Mouse (Mus musculus) retina, embryonic 14.5 days (tissue): ENCODE results near the gene Rars2.
A peak's percentile ranks its signal among the peaks of the same experiment; 100 is the strongest.

Experiments used
- DNase-seq: peaks from one replicate; pipeline ENCODE4 v3.0.0-alpha.2; 2015; ENCODE audit warnings: low spot score

Gene Rars2

DNA sequence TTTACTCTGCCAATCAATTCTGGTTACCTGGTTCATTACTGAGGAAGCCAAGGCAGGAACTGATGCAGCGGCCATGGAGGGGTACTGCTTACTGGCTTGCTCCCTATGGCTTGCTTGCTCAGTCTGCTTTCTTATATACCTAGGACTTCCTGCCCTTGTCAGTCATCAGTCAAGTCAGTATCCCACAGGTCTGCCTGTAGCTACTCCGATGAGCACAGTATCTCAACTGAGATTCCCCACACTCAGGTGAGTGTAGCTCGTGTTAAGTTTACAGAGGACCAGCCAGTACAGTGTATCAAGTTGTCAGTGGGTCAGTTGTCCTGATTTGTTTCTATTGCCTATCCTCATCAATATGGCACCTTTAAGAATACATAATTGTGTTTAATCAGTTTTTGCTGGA is 26.0 kb downstream of the Rars2 start:
- no peak for DNase-seq

DNA sequence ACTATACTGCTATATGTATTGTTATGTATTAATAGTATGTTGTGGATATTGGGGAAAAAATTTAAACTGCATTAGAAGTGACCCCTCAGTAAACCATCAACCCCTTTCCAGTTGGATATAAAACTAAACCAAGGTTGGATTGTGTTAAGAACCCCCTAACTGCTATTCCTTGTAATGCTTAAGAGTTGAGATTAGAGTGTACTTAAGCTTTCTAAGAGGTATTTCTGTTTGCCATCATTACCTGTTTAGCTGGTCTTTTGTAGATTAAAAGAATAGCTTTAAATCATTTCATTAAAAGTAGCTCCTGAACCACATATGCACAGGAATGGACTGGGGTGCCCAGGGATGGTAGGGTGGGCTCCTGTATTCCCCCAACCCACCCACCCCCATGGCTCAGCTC is 30.0 kb downstream of the Rars2 start:
- DNase-seq, result no peak

DNA sequence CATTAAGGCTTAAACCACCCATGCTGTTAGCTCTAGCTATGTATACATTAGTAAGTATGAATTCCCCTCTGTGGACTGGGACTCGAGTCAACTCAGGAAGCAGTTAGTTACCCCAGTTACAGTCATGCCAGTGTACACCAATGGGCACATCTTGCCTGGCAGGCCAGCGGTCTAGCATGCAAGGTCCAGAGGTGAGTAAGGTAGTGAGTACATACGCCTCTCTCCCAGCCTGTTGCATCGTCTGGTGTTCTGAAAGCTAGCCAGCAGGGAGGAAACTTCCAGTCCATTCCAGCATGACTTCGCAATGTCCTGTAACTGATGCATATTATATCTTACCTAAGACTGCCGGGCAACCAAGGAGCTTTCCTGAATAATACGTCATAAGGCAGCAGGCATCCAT is 38.4 kb downstream of the Rars2 start:
- DNase-seq, result no peak

DNA sequence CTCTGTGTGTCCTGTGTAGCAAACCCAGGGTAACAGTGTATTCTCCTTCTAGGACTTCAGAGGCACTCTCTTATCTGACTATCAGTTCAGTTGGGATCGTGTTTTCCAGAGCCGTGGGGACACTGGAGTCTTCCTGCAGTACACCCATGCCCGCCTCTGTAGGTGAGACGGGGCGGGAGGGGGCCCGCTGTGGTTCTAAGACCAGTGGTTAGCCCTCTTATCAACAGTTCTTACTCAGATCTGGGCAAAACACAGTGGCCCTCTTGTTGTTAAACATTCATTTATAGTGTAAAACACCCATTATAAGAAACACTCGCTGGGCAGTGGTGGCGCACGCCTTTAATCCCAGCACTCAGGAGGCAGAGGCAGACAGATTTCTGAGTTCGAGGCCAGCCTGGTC is 41.3 kb downstream of the Rars2 start:
- no peak for DNase-seq

DNA sequence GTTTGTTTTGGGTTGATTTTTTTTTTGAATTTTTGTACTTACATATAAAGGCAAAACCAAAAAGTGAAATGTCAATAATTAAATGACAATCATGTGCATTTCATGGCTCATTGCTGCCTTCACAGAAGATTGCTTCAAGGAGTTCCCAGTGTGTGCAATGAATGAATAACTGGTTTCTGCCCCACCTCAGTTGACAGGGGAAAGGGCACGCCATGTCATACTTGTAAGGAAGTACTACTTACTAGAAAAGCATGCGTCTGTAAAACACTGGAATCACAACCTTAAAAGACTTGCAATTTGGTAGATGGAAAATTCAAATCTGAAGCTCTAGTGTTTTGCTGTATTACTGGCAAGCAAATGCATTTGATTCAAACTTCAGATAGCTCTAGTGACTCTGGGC is 44.3 kb downstream of the Rars2 start:
- DNase-seq, result no peak

DNA sequence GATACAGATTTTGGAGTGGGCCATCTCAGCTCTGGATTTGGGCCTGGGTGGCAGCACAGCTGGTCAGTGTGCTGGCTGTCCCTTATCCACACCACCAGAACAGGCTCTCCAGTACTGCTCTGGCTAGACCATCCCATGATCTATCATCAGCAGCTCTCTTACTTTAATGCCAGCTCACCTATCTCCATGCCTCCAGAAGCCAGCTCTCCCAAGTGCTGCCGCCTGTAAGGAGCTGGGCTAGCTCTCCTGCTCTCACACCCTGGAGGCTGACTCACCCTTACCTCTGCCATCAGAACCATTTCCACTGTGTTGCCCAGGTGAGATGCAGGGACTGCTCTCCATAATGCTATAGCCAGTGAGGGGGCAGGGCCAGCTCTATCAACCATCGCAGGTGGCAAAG is 46.8 kb downstream of the Rars2 start:
- no peak for DNase-seq

DNA sequence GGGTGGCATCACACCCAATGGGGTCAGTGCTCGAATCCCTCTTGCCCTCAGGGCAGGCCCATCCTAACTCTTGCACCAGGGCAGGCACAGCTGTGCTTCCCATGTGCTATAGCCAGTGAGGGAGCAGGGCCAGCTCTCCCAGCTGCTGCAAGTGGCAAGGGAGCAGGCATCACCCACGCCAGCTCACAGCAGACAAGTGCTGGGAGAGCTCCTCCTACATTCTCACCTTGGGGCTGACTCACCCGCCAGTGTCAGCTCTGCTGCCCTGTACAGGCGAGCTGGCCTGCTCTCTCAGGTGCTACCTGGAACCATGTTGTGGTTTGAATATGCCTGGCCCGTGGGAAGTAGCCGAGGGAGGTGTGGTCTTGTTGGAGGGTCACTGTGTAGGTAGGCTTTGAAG is 47.2 kb downstream of the Rars2 start:
- DNase-seq, result no peak

DNA sequence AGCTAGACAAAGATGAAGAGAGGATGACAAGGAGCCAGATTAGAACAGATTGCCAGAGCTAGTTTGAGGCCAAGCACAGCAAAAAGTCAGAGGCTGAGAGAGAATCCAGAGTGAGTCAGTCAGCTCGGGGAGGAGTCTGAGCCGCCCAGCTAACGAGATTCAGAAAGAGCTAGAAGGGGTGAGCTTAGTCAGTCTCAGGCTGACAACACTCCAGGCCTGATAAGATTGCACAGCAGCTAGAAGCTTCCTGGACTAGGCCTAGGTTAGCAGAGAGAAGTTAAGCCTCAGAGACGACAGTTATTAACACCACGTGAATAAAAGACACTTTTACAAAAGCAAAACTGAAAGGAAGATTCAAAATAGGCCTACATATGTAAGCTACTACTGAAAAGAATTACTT is 53.2 kb downstream of the Rars2 start:
- DNase-seq, result no peak

DNA sequence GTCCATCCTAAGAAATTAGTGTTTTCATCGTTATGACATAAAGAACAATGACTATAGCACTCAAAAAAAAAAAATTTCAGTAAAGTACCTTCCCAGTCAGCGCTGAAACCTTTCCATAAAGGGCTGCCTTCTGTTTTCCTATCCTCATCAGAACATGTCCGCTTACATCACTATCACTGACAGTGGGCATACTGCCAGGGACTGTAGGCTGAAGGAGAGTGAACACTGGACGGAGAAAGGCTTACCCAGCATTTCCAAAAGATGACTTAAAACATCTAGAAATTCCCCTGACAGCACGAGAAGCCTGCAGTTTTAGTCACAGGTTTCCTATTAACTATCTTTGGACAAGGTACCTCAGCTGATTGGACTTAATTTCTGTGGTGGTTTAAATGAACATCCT is 59.0 kb downstream of the Rars2 start:
- no peak for DNase-seq

DNA sequence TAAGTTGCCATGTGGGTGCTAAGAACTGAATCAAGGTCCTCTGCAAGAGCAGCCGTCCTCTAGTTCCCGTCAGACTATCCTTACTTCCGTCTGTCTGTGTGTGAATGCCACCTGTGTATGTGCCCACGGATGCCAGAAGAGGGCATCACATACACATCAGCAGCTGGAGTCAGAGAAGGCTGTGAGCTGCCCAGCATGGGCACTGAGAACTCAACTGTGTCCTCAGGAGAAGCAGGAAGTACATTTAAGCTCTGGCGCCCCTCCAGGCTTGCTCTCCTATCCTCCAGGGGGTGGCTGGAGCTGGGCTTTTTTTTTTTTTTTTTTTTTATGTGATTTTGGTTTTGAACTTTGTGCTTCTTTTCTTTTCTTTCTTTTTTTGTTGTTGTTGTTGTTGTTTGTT is 65.8 kb downstream of the Rars2 start:
- no peak for DNase-seq

DNA sequence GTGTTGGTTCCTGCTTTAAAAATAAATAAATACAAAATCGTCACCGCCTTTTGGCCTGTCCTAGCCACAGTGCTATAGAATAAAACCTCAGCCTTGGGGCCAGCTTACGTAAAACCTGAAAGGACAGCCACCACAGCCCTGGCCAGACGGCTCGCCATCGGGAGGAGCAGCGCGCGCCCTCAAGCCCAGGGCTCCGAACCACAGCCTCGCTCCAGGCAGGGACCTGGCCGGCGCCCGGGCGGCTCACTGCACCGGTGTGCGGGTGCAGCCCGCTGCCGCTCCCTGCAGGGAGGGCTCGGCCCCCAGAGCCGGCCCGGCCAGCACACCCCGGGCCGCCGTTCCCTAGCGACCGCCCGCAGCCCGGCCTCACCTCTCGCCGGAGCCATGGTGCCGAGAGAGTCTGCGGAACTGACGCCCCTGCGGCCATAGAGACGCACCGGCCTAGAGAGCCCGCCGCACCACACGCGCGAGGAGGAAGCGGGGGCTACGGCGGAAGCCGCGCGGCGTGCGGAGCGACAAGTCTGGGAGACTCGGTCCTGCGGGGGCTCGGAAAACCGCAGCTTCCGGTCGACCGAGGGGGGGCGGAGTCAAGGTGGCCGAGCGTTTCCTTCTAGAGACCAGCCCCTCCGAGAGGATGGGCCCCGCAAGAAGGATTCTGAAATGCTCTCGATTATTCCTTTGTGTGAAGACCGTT is 72.3 kb downstream of the Rars2 start, which contains the start of gene Slc35a1:
Slc35a1 (minus strand) TSS at position 565 of the 694 bp plus-strand sequence.
- DNase-seq, result peak; percentile 94

DNA sequence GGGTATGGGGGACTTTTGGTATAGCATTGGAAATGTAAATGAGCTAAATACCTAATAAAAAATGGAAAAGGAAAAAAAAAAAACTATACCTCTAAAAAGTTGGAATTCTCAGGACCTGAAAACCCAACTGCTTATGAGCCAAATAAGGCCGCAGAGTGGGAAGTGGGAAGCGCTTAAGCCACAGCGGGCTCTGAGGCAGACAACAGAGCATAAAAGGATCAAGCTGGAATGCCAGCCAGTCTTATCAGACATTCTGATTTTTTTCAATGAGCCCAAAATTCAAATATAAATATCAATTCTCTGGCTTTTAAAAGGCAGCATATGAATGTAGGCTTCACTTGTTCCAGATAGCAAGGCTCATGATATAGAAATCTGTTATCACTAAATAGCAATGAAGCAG is 73.3 kb downstream of the Rars2 start:
- DNase-seq, result no peak

DNA sequence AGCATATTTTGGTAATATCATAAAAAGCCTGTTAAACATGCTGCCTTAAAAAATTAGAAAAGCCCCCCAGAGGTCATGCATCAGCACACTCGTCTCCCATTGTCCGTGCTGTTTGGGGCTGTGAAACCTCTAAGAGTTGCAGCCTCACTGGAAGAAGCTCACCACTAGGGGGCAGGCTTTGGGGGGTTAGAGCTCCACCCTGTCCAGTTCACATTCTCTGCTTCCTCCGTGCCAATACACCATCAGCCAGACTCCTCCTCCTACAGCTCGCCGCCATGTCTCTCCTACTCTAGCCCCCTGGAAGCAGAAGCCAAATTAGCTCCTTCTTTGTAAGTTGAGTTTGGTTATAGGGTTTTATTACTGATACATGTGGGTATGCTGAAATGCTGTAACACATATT is 86.8 kb downstream of the Rars2 start:
- peak; percentile 64 for DNase-seq

DNA sequence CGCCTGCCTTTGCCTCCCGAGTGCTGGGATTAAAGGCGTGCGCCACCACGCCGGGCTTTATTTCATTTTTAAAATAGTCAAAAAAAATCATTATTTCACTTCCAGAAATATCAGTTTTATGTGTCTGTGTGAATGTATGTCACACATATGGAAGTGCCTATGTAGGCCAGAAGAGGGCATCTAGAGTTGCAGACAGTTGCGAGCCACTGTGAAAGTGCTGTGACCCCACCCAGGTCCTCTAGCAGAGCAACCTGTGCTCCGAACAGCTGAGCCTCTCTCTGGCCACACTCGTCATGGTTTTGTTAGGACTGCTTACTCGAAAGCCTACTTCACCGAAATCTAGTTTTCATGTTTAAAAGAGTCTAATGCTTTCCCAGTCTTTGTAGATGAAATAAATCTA is 87.5 kb downstream of the Rars2 start:
- no peak for DNase-seq

DNA sequence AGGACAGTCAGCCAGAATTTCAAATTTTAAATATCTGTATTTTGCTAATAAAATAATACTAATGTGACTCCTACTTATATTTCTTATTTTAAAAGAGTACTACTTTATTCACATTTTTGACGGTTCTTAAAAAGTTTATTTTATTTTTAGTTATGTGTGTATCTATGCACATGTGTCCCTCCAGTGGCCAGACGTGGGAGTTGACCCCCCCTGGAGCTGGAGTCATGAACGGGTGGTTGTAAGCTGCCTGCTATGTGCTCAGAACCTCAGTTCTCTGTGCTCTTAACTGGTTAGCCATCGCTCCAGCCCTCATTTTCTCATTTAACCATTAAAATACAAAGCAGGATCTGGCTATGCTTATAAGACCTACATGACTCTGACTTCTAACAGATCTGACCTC is 88.3 kb downstream of the Rars2 start:
- no peak for DNase-seq

DNA sequence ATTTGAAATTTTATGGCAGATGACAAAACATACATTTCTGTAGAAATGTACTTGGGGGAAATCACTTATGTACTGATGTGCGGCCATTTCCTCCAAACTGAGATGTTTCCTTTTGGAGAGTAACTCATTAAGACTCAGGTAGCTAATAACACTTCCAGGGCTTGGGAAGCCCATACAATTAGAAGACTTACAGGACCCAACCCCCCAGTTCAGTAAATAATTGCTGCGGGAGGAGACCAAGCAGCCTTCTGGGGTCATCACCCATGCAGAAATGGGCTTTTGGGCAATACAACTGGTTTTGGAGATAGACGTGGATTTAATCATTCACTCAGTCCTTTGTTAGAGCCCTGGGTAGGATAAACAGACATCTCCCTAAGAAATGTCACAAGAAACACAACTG is 92.5 kb downstream of the Rars2 start:
- no peak for DNase-seq

DNA sequence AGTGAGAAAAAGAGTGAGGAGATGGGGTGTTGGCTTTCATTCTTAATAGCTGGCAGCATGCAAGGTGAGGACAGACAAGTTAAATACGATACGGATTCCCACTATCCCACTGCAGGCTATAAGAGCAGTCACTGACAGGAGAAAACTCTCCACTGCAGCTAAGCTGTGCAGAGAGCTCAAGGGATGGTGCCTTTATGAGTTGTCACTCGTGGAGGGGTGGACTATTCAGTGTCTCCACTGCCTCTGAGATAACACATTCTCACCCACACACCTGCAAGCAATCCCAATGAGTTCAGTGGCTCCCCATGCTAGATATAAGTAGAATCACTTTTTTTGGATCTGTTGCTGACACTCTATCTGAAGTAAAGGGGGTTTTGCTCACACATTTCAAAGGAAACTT is 93.4 kb downstream of the Rars2 start:
- no peak for DNase-seq
